Mouse (Mus musculus): ENCODE results near the gene Akap8.

- TF ChIP-seq POLR2A (IDR thresholded peaks at IDR 0.05; ENCODE audit: insufficient read length, low read depth) (no peak), MYOD1 (IDR thresholded peaks at IDR 0.05; ENCODE audit: control insufficient read depth in 1 of 3, insufficient read length in 2 of 3, low read depth in 2 of 3) (no peak), POLR2AphosphoS2 (IDR thresholded peaks at IDR 0.05; ENCODE audit: insufficient read length, low read depth) (no peak), MYOG (IDR thresholded peaks at IDR 0.05; ENCODE audit: control insufficient read depth in 1 of 3, insufficient read depth in 1 of 3, insufficient read length in 2 of 3, low read depth in 2 of 3) (peak in 1 of 3 experiments; percentile 48), E2F4 (IDR thresholded peaks at IDR 0.05; ENCODE audit: insufficient read depth) (no peak), USF1 (IDR thresholded peaks at IDR 0.05; ENCODE audit: low read depth) (no peak), REST (IDR thresholded peaks at IDR 0.05; ENCODE audit: insufficient read depth, insufficient read length) (no peak), TCF3 (IDR thresholded peaks at IDR 0.05; ENCODE audit: insufficient read length, low read depth) (no peak), CEBPB (IDR thresholded peaks at IDR 0.05; ENCODE audit: insufficient read depth, poor library complexity, severe bottlenecking) (no peak)
These were observed 33.2 kb upstream of the Akap8 start for GRCm38 (mm10) chr17:32354211-32354610.

Data from myocyte (in vitro differentiated cells).